Mouse (Mus musculus) bone marrow, adult 2 months (tissue): ENCODE measurements around the gene Gm3417.

Experiments
- CTCF ChIP-seq: fragments of 200-500 bp; IDR thresholded peaks from 2 replicates; pipeline ENCODE4 v1.5.1; 2011; ENCODE audit warnings: low read length, control low read depth; ENCODE audit not compliant: control insufficient read depth, insufficient read depth
- POLR2A ChIP-seq: fragments of 200-500 bp; IDR thresholded peaks from 2 replicates; pipeline ENCODE4 v1.6.1; 2011; ENCODE audit warnings: low read depth, mild to moderate bottlenecking, control low read depth, low read length, borderline replicate concordance; ENCODE audit not compliant: control insufficient read depth

- no peak for TF ChIP-seq CTCF
- TF ChIP-seq POLR2A = no peak
Observed at GRCm38 (mm10) chr17:14949161-14949827, 29.3 kb downstream of the Gm3417 start.
